Mouse (Mus musculus): Measurements from ENCODE around the gene Wdr82. TPM values are rescaled to one million over a fixed set of nuclear protein-coding genes. Genes with fewer than 3 reads are reported as not detected.

Wdr82 gene
- total and polyA plus RNA-seq, 3 experiments, result 70.4 to 131 (median 100) TPM

- TF ChIP-seq MAX (IDR thresholded peaks at IDR 0.05; ENCODE audit: low read length) (peak; percentile 53), CTCF (conservative IDR thresholded peaks at IDR 0.05 in 1 of 2, IDR thresholded peaks at IDR 0.05 in 1 of 2; ENCODE audit: low read depth in 2 of 2, low read length in 2 of 2) (peak; percentile 94 to 100), ZMIZ1 (IDR thresholded peaks at IDR 0.05; ENCODE audit: low read depth, low read length) (no peak), TCF12 (IDR thresholded peaks at IDR 0.05; ENCODE audit: low read depth, low read length) (peak; percentile 86), TBP (conservative IDR thresholded peaks at IDR 0.05; ENCODE audit: low read depth, low read length) (peak; percentile 91), IRF4 (IDR thresholded peaks at IDR 0.05; ENCODE audit: low read depth, low read length) (peak; percentile 80), CHD1 (IDR thresholded peaks at IDR 0.05; ENCODE audit: low read depth, low read length) (no peak), SMC3 (IDR thresholded peaks at IDR 0.05; ENCODE audit: low read depth, low read length) (peak; percentile 97), POLR2AphosphoS2 (IDR thresholded peaks at IDR 0.05; ENCODE audit: low read depth, low read length) (no peak), MXI1 (IDR thresholded peaks at IDR 0.05; ENCODE audit: low read depth, low read length) (peak; percentile 80), NELFE (IDR thresholded peaks at IDR 0.05; ENCODE audit: low read depth, low read length) (peak; percentile 97), SIN3A (IDR thresholded peaks at IDR 0.05; ENCODE audit: low read length) (peak; percentile 91)
Observed at GRCm38 (mm10) chr9:106211680-106212593, 41.2 kb downstream of the Wdr82 start (continued).

GRCm38 (mm10) chr9:106212594-106212981 lies 41.9 kb downstream of the Wdr82 start:
- peak overlapping the region; percentile 58 to 66 (median 66) for H3K4me3 ChIP-seq (replicated peaks in 1 of 3; ENCODE audit: low read depth in 2 of 3, low read length in 2 of 3, poor library complexity in 1 of 3)
- H3K27ac ChIP-seq (ENCODE audit: insufficient read depth, low read depth), result no peak overlapping the region
- in situ Hi-C loops (cut with MboI; ENCODE audit: low pct_ligation_motif_present, low pct_unique_long_range_greater_than_20kb, low sequenced_read_pairs) (loop anchor here (5.0 kb wide), 1 partner anchor 55 kb away; the partner anchor contains the start of gene Glyctk), dilution Hi-C loops (cut with MboI; ENCODE audit: extremely low pct_ligation_motif_present, extremely low pct_unique_long_range_greater_than_20kb, low sequenced_read_pairs) (no loop called here)
- H3K27me3 ChIP-seq (replicated peaks), result no peaks in the 10 kb centered on the region
- H3K9ac ChIP-seq (ENCODE audit: insufficient read depth, low read depth), result peak overlapping the region; percentile 41; the same call in 1 of the 2 replicates
- DNase-seq (ENCODE audit: extremely low read depth), result no peak
- H3K4me2 ChIP-seq (ENCODE audit: insufficient read depth, low read depth, poor library complexity, severe bottlenecking), result peak overlapping the region; percentile 53
- H3K79me2 ChIP-seq (replicated peaks; ENCODE audit: control insufficient read depth, extremely low read depth, insufficient read depth, poor library complexity, severe bottlenecking), result no peaks in the 10 kb centered on the region
- peaks cover 12 to 54% of the 10 kb centered on the region in 2 experiments for H3K4me1 ChIP-seq (ENCODE audit: control insufficient read depth in 1 of 2, insufficient read depth in 2 of 2)
- H3K9me3 ChIP-seq (replicated peaks; ENCODE audit: low read length), result no peaks in the 10 kb centered on the region
- H3K36me3 ChIP-seq (replicated peaks in 1 of 2; ENCODE audit: control insufficient read depth in 1 of 2, insufficient read depth in 1 of 2, low read length in 1 of 2), result peaks cover 23 to 71% of the 10 kb centered on the region in 2 experiments
- TF ChIP-seq CHD2 (IDR thresholded peaks at IDR 0.05; ENCODE audit: low read length) (peak; percentile 43; the same call in 1 of the 2 replicates), SMC3 (IDR thresholded peaks at IDR 0.05; ENCODE audit: low read depth, low read length) (no peak)

- Histone ChIP-seq H3K27ac (ENCODE audit: insufficient read depth, low read depth) (no peak overlapping the region), H3K4me3 (replicated peaks in 1 of 3; ENCODE audit: low read depth in 2 of 3, low read length in 2 of 3, poor library complexity in 1 of 3) (no peak overlapping the region), H3K27me3 (replicated peaks) (no peaks in the 10 kb centered on the region), H3K4me1 (ENCODE audit: control insufficient read depth in 1 of 2, insufficient read depth in 2 of 2) (peaks cover 18 to 64% of the 10 kb centered on the region in 2 experiments), H3K9me3 (replicated peaks; ENCODE audit: low read length) (peaks cover 13% of the 10 kb centered on the region), H3K4me2 (ENCODE audit: insufficient read depth, low read depth, poor library complexity, severe bottlenecking) (no peak overlapping the region), H3K79me2 (replicated peaks; ENCODE audit: control insufficient read depth, extremely low read depth, insufficient read depth, poor library complexity, severe bottlenecking) (no peaks in the 10 kb centered on the region), H3K9ac (ENCODE audit: insufficient read depth, low read depth) (no peak overlapping the region), H3K36me3 (replicated peaks in 1 of 2; ENCODE audit: control insufficient read depth in 1 of 2, insufficient read depth in 1 of 2, low read length in 1 of 2) (peaks cover 17 to 53% of the 10 kb centered on the region in 2 experiments)
- DNase-seq (ENCODE audit: extremely low read depth), result no peak
- in situ Hi-C loops (cut with MboI; ENCODE audit: low pct_ligation_motif_present, low pct_unique_long_range_greater_than_20kb, low sequenced_read_pairs), result loop anchor here (5.0 kb wide), 1 partner anchor 67 kb away; the partner anchor contains the start of gene Poc1a
- dilution Hi-C loops (cut with MboI; ENCODE audit: extremely low pct_ligation_motif_present, extremely low pct_unique_long_range_greater_than_20kb, low sequenced_read_pairs), result no loop called here
- TF ChIP-seq KAT2A (IDR thresholded peaks at IDR 0.05; ENCODE audit: insufficient replicate concordance, low read length), result no peak
- no peak for TF ChIP-seq E2F4 (IDR thresholded peaks at IDR 0.05; ENCODE audit: insufficient replicate concordance, low read depth, low read length)
- TF ChIP-seq MAZ (IDR thresholded peaks at IDR 0.05; ENCODE audit: low read depth, low read length), result no peak
- TF ChIP-seq JUN (IDR thresholded peaks at IDR 0.05; ENCODE audit: insufficient read depth, low read depth, low read length), result no peak
- TF ChIP-seq ETS1 (conservative IDR thresholded peaks at IDR 0.05; ENCODE audit: low read depth, low read length), result no peak
- peak; percentile 72 for TF ChIP-seq SMC3 (IDR thresholded peaks at IDR 0.05; ENCODE audit: low read depth, low read length)
- TF ChIP-seq POLR2A (IDR thresholded peaks at IDR 0.05; ENCODE audit: low read depth, low read length), result no peak
- TF ChIP-seq ZNF384 (IDR thresholded peaks at IDR 0.05; ENCODE audit: low read depth, low read length), result peak; percentile 61
- TF ChIP-seq ZC3H11A (IDR thresholded peaks at IDR 0.05; ENCODE audit: low read depth, low read length), result peak; percentile 31; the same call in 1 of the 2 replicates
- TF ChIP-seq JUND (conservative IDR thresholded peaks at IDR 0.05; ENCODE audit: low read depth, low read length), result no peak
- no peak for TF ChIP-seq USF1 (IDR thresholded peaks at IDR 0.05; ENCODE audit: low read depth, low read length)
- peak in 1 of 2 experiments; percentile 61; a peak in 2 of 4 replicates for TF ChIP-seq CTCF (conservative IDR thresholded peaks at IDR 0.05 in 1 of 2, IDR thresholded peaks at IDR 0.05 in 1 of 2; ENCODE audit: low read depth in 2 of 2, low read length in 2 of 2)
- no peak for TF ChIP-seq HCFC1 (IDR thresholded peaks at IDR 0.05; ENCODE audit: low read depth, low read length)
- TF ChIP-seq POLR2AphosphoS2 (IDR thresholded peaks at IDR 0.05; ENCODE audit: low read depth, low read length), result no peak
- TF ChIP-seq BHLHE40 (IDR thresholded peaks at IDR 0.05; ENCODE audit: low read depth, low read length), result no peak
- no peak for TF ChIP-seq PAX5 (IDR thresholded peaks at IDR 0.05; ENCODE audit: low read length)
- TF ChIP-seq NELFE (IDR thresholded peaks at IDR 0.05; ENCODE audit: low read depth, low read length), result no peak
Observed at GRCm38 (mm10) chr9:106215341-106216125, 44.8 kb downstream of the Wdr82 start.
